Mouse (Mus musculus) spleen, adult 18-20 months (tissue): Measurements from ENCODE around the gene Ift52.

Experiments used
- DNase-seq, 2 experiments: peaks; one replicate each; pipeline ENCODE4 v3.0.0; 2022; ENCODE audit warnings: mixed read lengths in 2 of 2

Ift52 gene

DNA sequence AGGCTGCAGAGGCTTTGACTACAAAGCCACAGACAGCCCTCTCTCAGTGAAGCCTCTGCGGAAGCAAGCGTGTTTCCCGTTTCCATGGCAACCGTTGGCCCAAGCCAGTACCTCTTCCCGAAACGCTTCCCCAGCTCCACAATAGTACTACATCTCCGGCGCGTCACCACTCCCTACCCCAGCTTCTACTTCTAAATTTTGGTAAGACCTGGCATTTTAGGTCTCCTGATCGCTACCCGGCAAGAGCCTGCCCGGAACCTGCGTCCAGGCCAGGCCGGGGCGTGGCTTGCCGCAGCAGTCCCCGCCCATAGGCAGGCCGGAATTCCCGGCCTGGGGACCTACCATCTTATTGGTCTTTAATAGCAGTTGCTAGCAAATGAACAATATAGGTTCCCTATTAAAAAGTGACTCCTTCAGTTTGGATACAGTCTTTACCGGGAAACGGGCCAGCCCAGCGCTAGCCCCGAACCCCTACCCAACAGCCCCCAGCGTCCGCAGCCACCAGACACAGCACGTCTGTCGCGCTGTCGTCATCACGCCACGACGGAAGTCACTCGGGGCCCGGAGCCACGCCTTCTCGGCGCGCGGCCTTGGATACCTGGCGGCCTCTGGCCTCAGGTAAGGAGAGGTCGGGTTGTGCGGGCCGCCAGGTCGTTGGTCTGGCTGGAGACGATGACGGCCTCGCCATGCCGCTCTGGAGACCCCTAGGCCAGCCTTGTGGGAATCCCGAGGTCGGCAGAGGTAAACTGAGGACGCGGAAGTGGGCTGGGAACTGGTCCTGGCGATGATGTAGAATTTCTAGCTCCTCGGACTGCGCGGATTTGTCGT is at the start of gene Ift52:
TSS of gene Ift52 (plus strand) at position 439 of the 828 bp plus-strand sequence.
- peak; percentile 83 to 92 for DNase-seq

- peak in 1 of 2 experiments; percentile 32 for DNase-seq
These were observed 48.8 kb upstream of the Ift52 start for GRCm38 (mm10) chr2:162968357-162968756.

GRCm38 (mm10) chr2:162969101-162969500 is 48.1 kb upstream of the Ift52 start:
- DNase-seq: no peak

DNA sequence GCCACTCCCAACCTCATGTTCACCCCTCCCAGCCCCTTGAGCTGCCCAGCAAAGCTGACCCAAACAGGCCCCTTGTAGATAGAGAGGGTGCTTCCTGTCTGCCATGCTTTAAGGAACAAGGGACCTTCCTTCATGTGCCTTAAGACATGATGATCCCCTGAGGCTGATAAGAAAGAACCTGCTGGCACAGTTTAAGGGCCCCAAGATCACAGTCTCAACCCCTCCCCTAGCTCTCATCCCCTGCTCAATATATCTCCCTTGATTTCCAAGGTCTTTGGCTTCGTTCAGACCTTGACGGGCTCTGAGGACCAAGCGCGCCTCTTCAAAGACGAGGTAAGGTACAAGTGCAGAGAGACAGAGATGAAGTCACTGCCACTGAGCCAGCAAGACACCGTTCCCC is 46.3 kb upstream of the Ift52 start:
- no peak for DNase-seq

DNA sequence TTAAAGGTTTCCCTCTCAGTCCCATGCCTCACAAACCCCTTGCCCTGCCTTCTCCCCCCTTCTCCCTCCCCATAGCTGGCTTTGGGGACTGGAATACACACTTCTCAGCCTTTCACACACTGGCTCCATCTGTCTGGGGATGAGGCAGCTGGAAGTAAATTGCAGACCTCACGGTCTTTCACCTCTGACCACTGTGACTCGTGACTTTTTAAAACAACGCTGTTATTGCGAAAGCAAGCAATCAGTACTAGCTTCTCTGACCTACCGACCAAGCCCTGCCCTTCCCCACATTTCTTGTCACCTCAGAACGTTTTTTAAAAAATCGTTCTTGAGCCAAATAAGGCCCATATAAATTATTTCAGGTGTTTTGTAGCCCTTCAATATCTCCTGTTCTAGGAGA is 44.4 kb upstream of the Ift52 start:
- DNase-seq: no peak

- DNase-seq: no peak
These were observed 43.9 kb upstream of the Ift52 start for GRCm38 (mm10) chr2:162973206-162973605.

- no peak for DNase-seq
These were observed 43.5 kb upstream of the Ift52 start for GRCm38 (mm10) chr2:162973637-162974036.

- DNase-seq: no peak
These were observed 41.9 kb upstream of the Ift52 start for GRCm38 (mm10) chr2:162975157-162975775.

- no peak for DNase-seq
These were observed 41.2 kb upstream of the Ift52 start for GRCm38 (mm10) chr2:162976001-162976400.

- DNase-seq: no peak
These were observed 32.8 kb upstream of the Ift52 start for GRCm38 (mm10) chr2:162984381-162984780.

DNA sequence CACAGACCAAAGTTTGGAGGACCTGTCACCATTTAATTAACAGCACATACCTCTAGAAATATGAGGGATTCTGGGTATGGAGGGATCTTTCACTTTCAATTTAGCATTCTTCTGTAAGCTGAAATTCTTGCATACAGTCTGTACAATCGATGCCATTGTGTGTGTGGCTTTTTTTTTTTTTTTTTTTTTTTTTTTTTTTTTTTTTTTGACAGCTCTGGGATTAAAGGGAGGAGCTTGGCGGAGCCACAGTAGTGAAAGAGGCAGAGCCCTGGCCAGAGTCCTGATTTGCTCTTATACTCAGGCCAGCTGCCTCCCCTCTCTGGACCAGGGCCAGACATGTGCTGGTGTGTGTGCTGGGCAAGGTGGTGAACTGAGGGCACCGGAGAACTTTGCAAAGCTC is 31.2 kb upstream of the Ift52 start:
- DNase-seq: no peak

DNA sequence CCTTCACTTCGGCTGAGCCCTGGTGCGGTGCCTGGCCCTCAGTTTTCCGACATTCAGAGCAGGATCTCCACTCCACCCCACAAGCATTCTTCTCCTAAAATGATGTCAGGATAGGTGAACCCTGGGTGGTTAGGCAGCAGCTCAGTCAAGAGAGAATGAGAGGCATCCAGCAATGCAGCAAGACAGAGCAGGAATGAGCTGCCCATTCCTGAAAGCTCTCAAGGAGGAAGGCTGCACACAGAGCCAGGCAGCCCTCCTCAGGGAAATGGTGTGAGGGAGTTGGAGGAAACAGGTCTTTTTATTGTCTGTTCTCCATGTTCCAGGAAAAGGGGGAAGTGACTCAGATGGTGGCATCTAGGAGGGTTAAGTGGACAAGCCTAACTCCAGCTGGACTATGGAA is 30.4 kb upstream of the Ift52 start:
- DNase-seq: no peak

GRCm38 (mm10) chr2:162987218-162987617 is 29.9 kb upstream of the Ift52 start, which contains the start of gene Sgk2:
TSS of gene Sgk2 (plus strand) at chr2:162987330.
- DNase-seq: no peak

DNA sequence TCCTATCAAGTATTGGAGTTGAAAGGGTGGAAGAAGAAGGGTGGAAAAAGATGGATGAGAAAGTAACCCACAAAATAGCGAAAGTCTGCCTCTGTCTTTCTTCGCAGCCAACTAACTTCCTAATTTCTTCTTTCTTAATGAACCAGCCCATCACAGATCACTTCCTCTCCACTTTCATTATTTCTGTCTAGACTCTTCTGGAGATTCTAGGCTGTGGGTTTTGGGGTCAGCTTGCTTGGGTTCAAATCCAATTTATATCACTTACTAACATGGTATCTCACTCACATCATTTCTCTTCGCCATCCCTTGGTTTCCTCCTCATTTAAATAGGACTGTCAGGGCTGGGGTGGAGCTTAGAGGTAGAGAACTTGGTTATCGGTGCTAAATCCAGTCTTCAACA is 28.9 kb upstream of the Ift52 start:
- no peak for DNase-seq

DNA sequence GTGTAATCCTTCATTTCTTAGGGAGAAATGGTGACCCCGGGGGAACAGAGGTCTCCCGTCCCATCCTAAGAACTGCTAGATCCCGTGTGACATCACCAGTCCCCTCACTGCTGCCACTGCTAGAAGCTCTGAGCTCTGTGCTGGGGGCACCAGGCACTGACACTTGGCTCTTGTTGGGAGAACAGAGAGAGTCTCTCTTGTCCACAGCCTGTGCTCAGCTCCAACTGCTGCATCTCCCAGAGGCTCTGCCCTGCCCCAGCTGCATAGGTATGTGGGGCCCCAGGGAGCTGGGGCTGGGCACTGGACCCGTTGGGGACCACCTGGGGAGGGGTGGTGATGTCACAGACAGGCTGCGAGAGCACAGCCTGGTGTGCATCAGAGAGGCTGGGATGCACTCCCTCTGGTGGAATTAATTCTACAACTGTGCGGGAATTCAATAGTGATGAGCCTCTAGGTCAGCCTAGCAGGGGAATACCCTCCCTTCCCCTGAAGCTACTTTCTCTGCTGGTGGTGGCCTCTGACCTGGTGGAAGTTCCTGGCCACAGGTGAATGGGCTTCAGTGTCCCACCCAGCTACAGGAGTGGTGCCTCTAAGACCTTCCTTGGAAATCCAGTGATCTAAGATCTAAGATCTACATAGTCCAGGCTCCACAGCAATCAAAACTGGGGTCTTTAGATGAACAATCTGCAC is 25.6 kb upstream of the Ift52 start:
- DNase-seq: no peak

GRCm38 (mm10) chr2:162992084-162992437 is 25.1 kb upstream of the Ift52 start:
- DNase-seq: no peak

- no peak for DNase-seq
These were observed 23.1 kb upstream of the Ift52 start for GRCm38 (mm10) chr2:162993881-162994616.

DNA sequence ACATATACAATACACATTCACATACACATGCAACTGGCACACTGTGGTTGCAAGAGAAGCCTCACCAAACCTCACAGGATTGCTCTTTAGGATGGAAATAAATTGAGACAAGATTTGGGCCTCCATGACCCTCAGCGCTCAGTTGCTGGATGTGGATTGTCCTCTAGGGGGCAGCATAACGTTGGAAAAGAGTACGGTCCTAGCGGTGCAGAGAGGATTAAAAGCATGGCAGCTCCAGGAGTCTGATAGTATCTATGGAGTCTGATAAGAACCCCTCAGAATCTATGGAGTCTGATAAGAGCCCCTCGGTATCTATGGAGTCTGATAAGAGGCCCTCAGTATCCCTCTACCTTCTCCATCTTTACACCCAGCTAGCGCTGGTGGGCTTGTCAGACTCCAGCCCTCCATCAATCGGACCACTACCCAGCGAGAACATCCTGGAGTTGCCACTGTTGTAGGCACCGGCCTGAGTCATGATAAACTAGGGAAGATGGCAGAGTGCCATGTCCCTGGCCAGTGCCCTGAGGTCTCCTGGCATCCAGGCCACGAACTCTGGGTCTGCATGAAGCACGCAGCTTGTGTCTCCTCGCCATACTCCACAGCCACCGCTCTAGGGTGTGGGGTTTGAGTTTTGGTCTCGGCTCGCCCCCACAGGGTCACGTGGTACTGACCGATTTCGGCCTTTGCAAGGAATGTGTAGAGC is 18.5 kb upstream of the Ift52 start:
- DNase-seq: peak in 1 of 2 experiments; percentile 41

DNA sequence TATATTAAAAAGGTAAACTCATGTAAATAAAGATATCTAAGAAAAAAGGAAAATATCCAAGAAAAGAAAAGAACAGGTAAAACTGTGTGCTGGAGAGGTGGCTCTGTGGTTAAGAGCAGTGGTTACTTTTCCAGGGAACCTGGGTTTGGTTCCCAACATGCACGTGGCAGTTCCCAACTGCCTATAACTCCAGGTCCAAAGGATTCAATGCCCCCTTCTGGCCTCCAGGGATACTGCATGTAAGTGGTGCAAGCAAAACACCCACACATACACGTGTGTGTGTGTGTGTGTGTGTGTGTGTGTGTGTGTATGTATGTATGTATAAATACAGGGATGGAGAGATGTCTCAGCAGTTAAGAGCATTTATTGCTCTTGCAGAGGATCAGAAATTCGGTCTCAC is 17.4 kb upstream of the Ift52 start:
- DNase-seq: peak in 1 of 2 experiments; percentile 13

DNA sequence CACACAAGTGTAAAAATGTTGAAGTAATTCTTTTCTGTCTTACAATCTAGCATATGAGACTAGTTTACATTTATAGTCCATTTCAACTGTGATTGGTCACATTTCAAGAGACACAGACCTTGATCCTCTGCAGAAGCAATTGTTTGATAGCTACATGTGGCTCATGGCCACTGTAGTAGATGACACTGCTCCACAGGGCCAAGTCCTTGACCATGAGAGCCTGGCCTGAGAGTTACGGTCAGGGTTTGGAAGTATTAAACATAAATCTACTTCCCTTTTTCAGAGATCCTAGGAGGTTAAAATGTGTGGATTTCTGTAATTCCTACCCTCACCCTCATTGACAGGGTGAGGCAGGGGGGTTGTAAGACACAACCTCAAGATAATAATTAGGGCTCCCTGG is 16.1 kb upstream of the Ift52 start:
- no peak for DNase-seq

GRCm38 (mm10) chr2:163007299-163007698 is 9.9 kb upstream of the Ift52 start:
- no peak for DNase-seq

DNA sequence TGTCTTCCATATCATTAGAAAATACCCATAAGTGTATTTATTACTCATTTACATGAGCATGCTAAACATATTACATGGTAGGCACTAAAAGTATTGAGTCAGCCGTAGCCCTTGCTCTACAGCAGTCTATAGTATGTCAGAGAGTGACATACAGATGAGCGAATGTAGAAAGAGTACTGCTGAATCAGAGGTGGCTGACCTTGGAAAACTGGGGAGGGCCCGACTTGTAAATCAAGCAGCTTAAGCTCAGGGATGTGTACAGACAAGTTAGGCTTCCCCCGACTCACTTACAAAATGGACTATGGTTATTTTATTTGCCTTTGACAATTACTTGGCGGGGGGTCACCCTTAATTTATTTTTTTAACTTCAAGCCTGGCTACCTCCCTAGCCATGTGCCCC is 14.1 kb downstream of the Ift52 start:
- DNase-seq: no peak
